Mouse (Mus musculus): ENCODE results near the gene Ccdc57.

- TF ChIP-seq CTCF (IDR thresholded peaks at IDR 0.05; ENCODE audit: low read depth, low read length) (no peak), GATA2 (IDR thresholded peaks at IDR 0.05; ENCODE audit: borderline replicate concordance, low read depth, low read length) (no peak)
These were observed 107.3 kb downstream of the Ccdc57 start for GRCm38 (mm10) chr11:120825289-120825863.
